Mouse (Mus musculus) midbrain, postnatal 0 days (tissue): ENCODE data around the gene Aspdh. TPM values are rescaled to one million over a fixed set of nuclear protein-coding genes. Genes with fewer than 3 reads are reported as not detected.
A peak's percentile ranks its signal among the peaks of the same experiment; 100 is the strongest.

ENCODE experiments used
- ATAC-seq: fragments of 200-750 bp; cut with Nextera tagmentation; 2 replicates; pipeline ENCODE4 v1.8.0; 2017; ENCODE audit warnings: moderate number of reproducible peaks, mild to moderate bottlenecking, moderate TSS enrichment, moderate library complexity; ENCODE audit not compliant: low FRiP score
- DNase-seq: peaks from one replicate; pipeline ENCODE4 v3.0.0-alpha.2; 2015; ENCODE audit warnings: low spot score
- H3K27ac ChIP-seq: fragments of 300-500 bp; sonication (generic); 2 replicates; pipeline ENCODE4 v1.5.1; 2014; ENCODE audit warnings: low read depth, mild to moderate bottlenecking, low read length, mixed read lengths
- H3K27me3 ChIP-seq: fragments of 300-500 bp; sonication (generic); 2 replicates; pipeline ENCODE4 v1.6.1; 2014; ENCODE audit warnings: low read length, control low read depth, mixed read lengths; ENCODE audit not compliant: insufficient read depth
- H3K36me3 ChIP-seq: fragments of 300-500 bp; sonication (generic); 2 replicates; pipeline ENCODE4 v1.6.1; 2014; ENCODE audit warnings: low read length, control low read depth, mixed read lengths; ENCODE audit not compliant: insufficient read depth
- H3K4me1 ChIP-seq: fragments of 300-500 bp; sonication (generic); 2 replicates; pipeline ENCODE4 v1.6.1; 2014; ENCODE audit warnings: mild to moderate bottlenecking, control low read depth, antibody characterized with exemption, low read length, mixed read lengths; ENCODE audit not compliant: insufficient read depth
- H3K4me2 ChIP-seq: fragments of 300-500 bp; sonication (generic); 2 replicates; pipeline ENCODE4 v1.6.1; 2014; ENCODE audit warnings: low read depth, mild to moderate bottlenecking, low read length, mixed read lengths; ENCODE audit not compliant: poor library complexity, severe bottlenecking
- H3K4me3 ChIP-seq: fragments of 300-500 bp; sonication (generic); 2 replicates; pipeline ENCODE4 v1.5.1; 2014; ENCODE audit warnings: low read depth, mild to moderate bottlenecking, low read length, moderate library complexity
- H3K9ac ChIP-seq: fragments of 300-500 bp; sonication (generic); replicated peaks from 2 replicates; pipeline ENCODE4 v1.6.1; 2014; ENCODE audit warnings: mild to moderate bottlenecking, low read length, moderate library complexity, mixed read lengths; ENCODE audit not compliant: poor library complexity, severe bottlenecking
- H3K9me3 ChIP-seq: fragments of 300-500 bp; sonication (generic); 2 replicates; pipeline ENCODE4 v1.6.1; 2016; ENCODE audit warnings: low read length, control low read depth
- CTCF ChIP-seq: IDR thresholded peaks from 2 replicates; pipeline ENCODE4 v1.5.1; 2016; ENCODE audit warnings: antibody characterized with exemption, mild to moderate bottlenecking
- WGBS: fragments of 180-500 bp; shearing (Covaris S2); extraction: QIAGEN DNeasy Blood & Tissue Kit; methylation state at CpG from one replicate; pipeline ENCODE4 v1.1.7; 2014; 5-methylcytosine and 5-hydroxymethylcytosine counted together
- polyA plus RNA-seq: library from polyadenylated mRNA; unstranded; fragments of >200 nt; fragmentation: Nextera tagmentation; extraction: Ambion mirVana; gene quantifications from 2 replicates; pipeline ENCODE4 v1.2.1, GENCODE M21; 2015
- total RNA-seq: library from RNA; depleted of rRNA; stranded (reverse); fragments of >200 nt; gene quantifications from 2 replicates; pipeline ENCODE4 v1.2.3, GENCODE M21; 2014

Gene Aspdh
- total and polyA plus RNA-seq, 2 experiments from 2014 or later: 3.7 to 11.8 TPM

DNA sequence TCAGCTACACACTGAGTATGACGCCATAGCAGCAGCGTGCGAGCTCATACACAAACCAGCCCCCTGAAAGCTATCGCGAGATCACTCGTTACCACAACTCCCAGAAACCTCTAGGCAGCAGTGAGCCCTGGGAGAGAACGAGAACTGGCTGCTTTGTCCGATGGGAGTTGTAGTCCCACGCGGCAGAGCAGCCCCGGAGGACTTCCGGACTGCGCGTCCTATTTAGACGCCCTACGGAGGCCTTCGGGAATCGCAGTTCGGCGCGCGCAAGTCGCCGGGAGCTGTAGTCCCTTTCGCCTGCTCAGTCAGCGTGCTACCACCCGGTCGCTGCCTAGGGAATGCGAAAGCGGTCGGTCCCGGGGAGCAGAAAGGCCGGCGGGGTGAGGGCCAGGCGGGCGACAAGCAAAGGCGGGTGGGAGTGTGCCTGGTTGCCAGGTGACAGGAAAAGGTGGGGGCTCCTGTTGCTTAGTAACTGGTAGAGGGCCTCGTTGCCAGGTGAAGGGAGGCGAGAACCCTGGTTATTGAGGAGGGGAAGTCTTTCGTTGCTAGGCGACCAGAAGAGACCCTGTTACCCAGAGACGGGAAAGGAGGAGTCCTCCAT lies 2.7 kb downstream of the Aspdh start, which contains the start of gene Josd2:
TSS of gene Josd2 (plus strand) at position 170 of the 601 bp plus-strand sequence.
- Histone ChIP-seq H3K4me1 (peaks cover 26% of the 10 kb centered on the region), H3K36me3 (peaks cover 17% of the 10 kb centered on the region; the same call in 1 of the 2 replicates), H3K9ac (peak within 1 kb of the TSS; percentile 66), H3K27me3 (no peaks in the 10 kb centered on the region), H3K9me3 (no peaks in the 10 kb centered on the region), H3K4me2 (peak within 1 kb of the TSS; percentile 69), H3K4me3 (peak within 1 kb of the TSS; percentile 46), H3K27ac (peak within 1 kb of the TSS; percentile 91)
- under 1% methylated on average over 42 of the region's 42 CpGs for WGBS
- DNase-seq (peak; percentile 99), ATAC-seq (peak; percentile 91)
- TF ChIP-seq CTCF: no peak

DNA sequence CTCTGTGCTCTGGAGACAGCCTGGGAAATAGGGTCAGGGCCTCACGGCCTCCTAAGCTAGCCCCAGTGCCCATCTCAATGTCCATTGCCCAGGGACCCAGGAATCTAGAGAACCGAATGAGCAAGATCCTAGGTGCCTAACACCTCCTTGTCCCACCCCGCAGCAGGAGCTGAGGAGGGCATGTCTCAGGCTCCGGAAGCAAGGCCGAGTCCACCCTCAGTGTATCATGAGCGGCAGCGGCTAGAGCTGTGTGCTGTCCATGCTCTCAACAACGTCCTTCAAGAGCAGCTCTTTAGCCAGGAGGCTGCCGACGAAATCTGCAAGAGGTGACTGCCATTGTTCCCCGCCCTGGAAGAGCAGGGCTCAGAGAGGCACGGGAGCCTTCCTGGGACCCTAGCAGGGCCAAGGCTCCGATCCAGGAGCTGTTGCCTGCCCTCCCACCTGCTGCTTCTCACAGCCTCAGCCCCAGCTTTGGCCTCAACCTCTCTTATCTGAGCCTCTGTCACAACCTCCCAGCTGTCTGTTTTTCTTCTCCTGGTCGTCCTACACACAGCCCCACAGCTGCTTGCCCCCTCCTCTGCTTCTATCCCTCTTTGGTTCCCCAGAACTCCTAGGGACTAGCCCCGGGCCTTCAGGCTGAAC lies 3.6 kb downstream of the Aspdh start:
- Histone ChIP-seq H3K4me1 (peaks cover 26% of the 10 kb centered on the region), H3K4me3 (peak overlapping the region; percentile 46), H3K36me3 (peaks cover 8% of the 10 kb centered on the region; the same call in 1 of the 2 replicates), H3K4me2 (peak overlapping the region; percentile 69), H3K9me3 (no peaks in the 10 kb centered on the region), H3K9ac (peak overlapping the region; percentile 66), H3K27ac (peak overlapping the region; percentile 91), H3K27me3 (no peaks in the 10 kb centered on the region)
- 46% methylated on average over 15 of the region's 15 CpGs for WGBS
- ATAC-seq (no peak), DNase-seq (no peak)
- no peak for TF ChIP-seq CTCF

GRCm38 (mm10) chr7:44469677-44470675 lies 4.8 kb downstream of the Aspdh start:
- WGBS: 91% methylated on average over 16 of the region's 16 CpGs
- peaks cover 16% of the 10 kb centered on the region for H3K4me1 ChIP-seq
- peaks cover 2% of the 10 kb centered on the region; the same call in 1 of the 2 replicates for H3K36me3 ChIP-seq
- H3K9me3 ChIP-seq: no peaks in the 10 kb centered on the region
- TF ChIP-seq CTCF: no peak
- no peak for DNase-seq
- peak overlapping the region; percentile 91 for H3K27ac ChIP-seq
- H3K4me3 ChIP-seq: no peak overlapping the region
- H3K9ac ChIP-seq: no peak overlapping the region
- H3K27me3 ChIP-seq: no peaks in the 10 kb centered on the region
- H3K4me2 ChIP-seq: no peak overlapping the region
- ATAC-seq: no peak

- no peak overlapping the region for H3K4me2 ChIP-seq
- peaks cover 16% of the 10 kb centered on the region for H3K4me1 ChIP-seq
- H3K27ac ChIP-seq: no peak overlapping the region
- DNase-seq: no peak
- H3K9me3 ChIP-seq: no peaks in the 10 kb centered on the region
- H3K4me3 ChIP-seq: no peak overlapping the region
- H3K9ac ChIP-seq: no peak overlapping the region
- H3K27me3 ChIP-seq: no peaks in the 10 kb centered on the region
- no peaks in the 10 kb centered on the region for H3K36me3 ChIP-seq
- 85% methylated on average over 16 of the region's 16 CpGs for WGBS
- TF ChIP-seq CTCF: no peak
- ATAC-seq: no peak
These were observed 5.8 kb downstream of the Aspdh start for GRCm38 (mm10) chr7:44470696-44471612.
